Mouse (Mus musculus) myocyte (in vitro differentiated cells): ENCODE results near the gene Jakmip3.

Source experiments
- CEBPB ChIP-seq: IDR thresholded peaks from 2 replicates; pipeline ENCODE4 v1.6.1; 2011; ENCODE audit warnings: mild to moderate bottlenecking, moderate library complexity; ENCODE audit not compliant: poor library complexity, insufficient read depth, severe bottlenecking
- E2F4 ChIP-seq: IDR thresholded peaks from one replicate; pipeline ENCODE4 v1.6.1; 2011; ENCODE audit warnings: mild to moderate bottlenecking, control low read depth, moderate library complexity; ENCODE audit not compliant: insufficient read depth
- MAX ChIP-seq: IDR thresholded peaks from one replicate; pipeline ENCODE4 v1.6.1; 2011; ENCODE audit warnings: low read depth, mild to moderate bottlenecking, control low read depth
- MYOD1 ChIP-seq, 3 experiments: IDR thresholded peaks; one replicate each; pipeline ENCODE4 v1.6.1; 2011; ENCODE audit warnings: control low read depth in 2 of 3, low read depth in 2 of 3, mild to moderate bottlenecking in 2 of 3, moderate library complexity in 1 of 3; ENCODE audit not compliant: insufficient read length in 2 of 3, control insufficient read depth in 1 of 3
- MYOG ChIP-seq, 3 experiments: IDR thresholded peaks; one replicate each; pipeline ENCODE4 v1.6.1; 2011; ENCODE audit warnings: control low read depth in 2 of 3, low read depth in 2 of 3, mild to moderate bottlenecking in 2 of 3; ENCODE audit not compliant: insufficient read length in 2 of 3, control insufficient read depth in 1 of 3, insufficient read depth in 1 of 3
- POLR2A ChIP-seq: IDR thresholded peaks from one replicate; pipeline ENCODE4 v1.6.1; 2011; ENCODE audit warnings: low read depth, mild to moderate bottlenecking, control low read depth, moderate library complexity; ENCODE audit not compliant: insufficient read length
- POLR2AphosphoS2 ChIP-seq: IDR thresholded peaks from one replicate; pipeline ENCODE4 v1.6.1; 2011; ENCODE audit warnings: low read depth, control low read depth; ENCODE audit not compliant: insufficient read length
- SRF ChIP-seq: IDR thresholded peaks from one replicate; pipeline ENCODE4 v1.6.1; 2011; ENCODE audit warnings: low read depth; ENCODE audit not compliant: control insufficient read depth, insufficient read length
- TCF3 ChIP-seq: IDR thresholded peaks from one replicate; pipeline ENCODE4 v1.6.1; 2011; ENCODE audit warnings: low read depth, control low read depth; ENCODE audit not compliant: insufficient read length
- USF1 ChIP-seq: IDR thresholded peaks from one replicate; pipeline ENCODE4 v1.6.1; 2011; ENCODE audit warnings: low read depth, mild to moderate bottlenecking, control low read depth, moderate library complexity

GRCm38 (mm10) chr7:139031215-139031614 is 90.7 kb downstream of the Jakmip3 start:
- TF ChIP-seq POLR2A (no peak), MAX (no peak), SRF (no peak), MYOD1 (IDR thresholded peaks at IDR 0.05; ENCODE audit: control insufficient read depth in 1 of 3, insufficient read length in 2 of 3, low read depth in 2 of 3) (no peak), POLR2AphosphoS2 (no peak), USF1 (no peak), E2F4 (no peak), MYOG (IDR thresholded peaks at IDR 0.05; ENCODE audit: control insufficient read depth in 1 of 3, insufficient read depth in 1 of 3, insufficient read length in 2 of 3, low read depth in 2 of 3) (no peak), TCF3 (no peak), CEBPB (no peak)
